Mouse (Mus musculus) frontal cortex, adult (tissue): ENCODE results near the gene Olfr1297.

Source experiments
- ATAC-seq: cut with Nextera tagmentation; 2 replicates; pipeline ENCODE4 v1.9.2; 2017; ENCODE audit warnings: mild to moderate bottlenecking, moderate library complexity, mixed read lengths; ENCODE audit not compliant: low TSS enrichment

Gene Olfr1297

GRCm38 (mm10) chr2:111626397-111626796 lies at the start of gene Olfr1297:
Olfr1297 (minus strand) TSS chr2:111626497.
- ATAC-seq: no peak

- ATAC-seq: no peak
These were observed 34.8 kb upstream of the Olfr1297 start, which contains the start of gene Olfr1299 for GRCm38 (mm10) chr2:111661119-111661518. Olfr1299 (plus strand) TSS chr2:111661419.

- ATAC-seq: no peak
These were observed 22.8 kb upstream of the Olfr1297 start, which contains the start of gene Olfr1298 for GRCm38 (mm10) chr2:111649101-111649500. Olfr1298 (minus strand) TSS chr2:111649201.

GRCm38 (mm10) chr2:111569581-111569980 lies 56.7 kb downstream of the Olfr1297 start, which contains the start of gene Olfr1295:
Olfr1295 (minus strand) TSS chr2:111569681.
- ATAC-seq: no peak
